Mouse (Mus musculus): ENCODE measurements around the gene Rab19. TPM values are rescaled to one million over a fixed set of nuclear protein-coding genes. Genes with fewer than 3 reads are reported as not detected.
"Not testable (repeated sequence)": the region's sequence is repeated elsewhere in the genome, so short reads cannot be mapped to it uniquely, and the experiment has no call there.

Gene Rab19
- total RNA-seq, 2 experiments from 2014 or later = not detected

DNA sequence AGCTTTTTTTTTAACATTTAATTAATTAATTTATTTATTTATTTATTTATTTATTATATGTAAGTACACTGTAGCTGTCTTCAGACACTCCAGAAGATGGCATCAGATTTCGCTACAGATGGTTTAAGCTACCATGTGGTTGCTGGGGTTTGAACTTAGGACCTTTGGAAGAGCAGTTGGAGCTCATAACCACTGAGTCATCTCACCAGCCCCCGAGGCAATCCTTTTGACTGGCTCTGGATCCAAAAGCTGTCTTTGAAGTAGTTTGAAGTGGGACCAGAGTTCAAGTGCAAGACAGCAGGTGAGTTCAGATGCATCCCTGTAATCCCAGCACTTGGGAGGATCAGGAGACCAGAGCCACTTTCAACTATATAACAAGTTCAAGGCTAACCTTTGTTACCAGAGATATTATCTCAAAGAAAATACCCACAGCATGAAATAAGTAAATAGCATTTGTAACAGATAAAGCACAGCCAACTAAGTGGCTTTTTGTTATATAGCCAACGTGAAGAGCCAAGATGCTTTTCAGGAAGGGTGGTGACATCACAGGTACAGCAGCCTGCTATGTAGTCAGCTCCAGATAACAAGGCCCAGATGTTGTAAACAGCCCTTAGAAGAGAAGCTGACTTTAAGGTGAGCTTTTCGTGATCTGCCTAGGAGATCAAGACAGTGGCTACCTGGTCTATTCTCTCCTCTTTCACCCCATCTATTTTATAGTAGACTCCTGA is 46.5 kb downstream of the Rab19 start:
- no peak for DNase-seq
- intact Hi-C loops (cut with DNase I) = no loop called here

DNA sequence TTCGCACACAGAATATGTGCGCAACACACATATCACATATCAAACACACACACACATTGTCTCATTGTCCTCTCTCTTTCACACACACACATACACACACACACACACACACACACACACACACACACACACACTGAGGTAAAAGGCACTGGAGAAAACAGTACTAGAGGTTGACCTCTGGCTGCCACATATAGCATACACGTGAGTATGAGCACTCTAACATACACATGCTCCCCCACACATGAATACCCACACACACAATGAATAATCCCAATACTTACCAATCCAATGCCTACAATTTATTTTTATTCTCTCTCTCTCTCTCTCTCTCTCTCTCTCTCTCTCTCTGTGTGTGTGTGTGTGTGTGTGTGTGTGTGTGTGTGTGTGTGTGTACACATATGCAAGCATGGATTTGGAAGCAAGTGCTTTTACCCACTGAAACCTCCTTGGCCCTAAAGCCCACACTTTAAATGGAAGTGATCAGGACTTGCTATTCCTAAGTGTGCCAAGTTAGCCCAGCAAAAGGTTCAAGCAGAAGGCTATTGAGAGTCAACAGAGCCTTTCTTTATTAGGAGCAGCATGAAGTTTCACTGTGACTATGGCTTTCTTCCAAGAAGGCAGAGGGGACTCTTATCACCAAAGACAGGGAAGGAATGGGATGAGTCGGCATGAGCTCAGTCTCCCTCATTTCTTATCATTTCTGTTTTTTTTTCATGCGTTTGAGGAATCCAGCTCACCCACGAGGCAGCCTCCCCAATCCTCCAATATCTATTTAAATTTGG is 48.2 kb downstream of the Rab19 start:
- intact Hi-C loops (cut with DNase I) = no loop called here
- DNase-seq = no peak

DNA sequence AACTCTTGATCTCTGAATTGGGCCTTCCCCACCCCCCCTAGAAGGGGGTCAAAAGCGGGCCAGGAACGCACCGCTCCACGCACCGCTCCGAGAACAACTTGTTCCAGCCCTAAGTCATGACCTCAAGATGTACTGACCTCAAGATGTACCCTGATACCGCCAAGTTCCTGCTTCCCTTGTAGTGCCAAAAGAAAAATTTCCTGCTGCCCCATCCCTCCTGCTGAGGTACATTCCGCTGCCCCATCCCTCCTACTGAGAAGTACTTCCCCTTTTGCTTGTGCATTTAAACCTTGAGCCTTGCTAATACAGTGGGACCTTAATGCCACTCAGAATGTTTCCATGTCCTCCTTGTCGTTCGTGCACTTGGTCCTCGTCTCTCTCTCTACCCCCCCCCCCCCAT is 49.7 kb downstream of the Rab19 start:
- DNase-seq = no peak
- intact Hi-C loops (cut with DNase I) = no loop called here

DNA sequence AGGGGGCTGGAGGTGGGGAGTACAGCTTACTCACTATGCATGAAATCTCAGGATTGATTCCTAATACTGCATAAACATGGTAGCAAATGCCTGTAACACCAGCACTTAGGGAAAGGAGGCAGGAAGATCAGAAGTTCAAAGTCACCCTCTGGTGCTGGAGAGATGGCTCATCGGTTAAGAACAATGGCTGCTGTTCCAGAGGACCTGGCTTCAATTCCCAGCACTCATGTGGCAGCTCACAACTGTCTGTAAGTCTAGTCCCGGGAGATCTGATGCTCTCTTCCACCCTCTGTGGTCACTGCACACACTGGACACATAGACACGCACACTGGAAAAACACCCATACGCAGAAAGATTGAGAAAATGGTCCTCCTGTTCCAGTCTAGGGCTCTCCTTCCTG is 52.2 kb downstream of the Rab19 start:
- intact Hi-C loops (cut with DNase I) = no loop called here
- DNase-seq = no peak

DNA sequence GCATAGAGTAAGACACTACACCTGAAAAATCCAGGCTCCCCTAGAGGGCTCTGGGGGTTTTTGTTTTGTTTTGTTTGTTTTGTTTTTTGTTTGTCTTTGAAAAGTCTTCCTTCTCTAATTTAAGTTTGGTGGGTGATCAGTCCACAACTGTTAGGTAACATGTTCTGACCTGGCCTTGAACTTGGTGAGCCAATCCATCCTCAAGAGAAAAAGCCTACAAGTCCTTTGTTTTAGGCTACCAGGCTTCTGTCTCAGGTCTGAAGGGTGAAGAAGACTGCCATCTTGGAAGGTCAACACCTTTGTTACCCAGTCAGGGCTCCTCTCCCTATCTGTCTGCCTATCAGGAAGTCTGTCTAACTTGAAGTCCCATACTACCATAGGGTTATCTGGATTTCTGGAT is 52.7 kb downstream of the Rab19 start:
- DNase-seq = no peak
- intact Hi-C loops (cut with DNase I) = no loop called here

DNA sequence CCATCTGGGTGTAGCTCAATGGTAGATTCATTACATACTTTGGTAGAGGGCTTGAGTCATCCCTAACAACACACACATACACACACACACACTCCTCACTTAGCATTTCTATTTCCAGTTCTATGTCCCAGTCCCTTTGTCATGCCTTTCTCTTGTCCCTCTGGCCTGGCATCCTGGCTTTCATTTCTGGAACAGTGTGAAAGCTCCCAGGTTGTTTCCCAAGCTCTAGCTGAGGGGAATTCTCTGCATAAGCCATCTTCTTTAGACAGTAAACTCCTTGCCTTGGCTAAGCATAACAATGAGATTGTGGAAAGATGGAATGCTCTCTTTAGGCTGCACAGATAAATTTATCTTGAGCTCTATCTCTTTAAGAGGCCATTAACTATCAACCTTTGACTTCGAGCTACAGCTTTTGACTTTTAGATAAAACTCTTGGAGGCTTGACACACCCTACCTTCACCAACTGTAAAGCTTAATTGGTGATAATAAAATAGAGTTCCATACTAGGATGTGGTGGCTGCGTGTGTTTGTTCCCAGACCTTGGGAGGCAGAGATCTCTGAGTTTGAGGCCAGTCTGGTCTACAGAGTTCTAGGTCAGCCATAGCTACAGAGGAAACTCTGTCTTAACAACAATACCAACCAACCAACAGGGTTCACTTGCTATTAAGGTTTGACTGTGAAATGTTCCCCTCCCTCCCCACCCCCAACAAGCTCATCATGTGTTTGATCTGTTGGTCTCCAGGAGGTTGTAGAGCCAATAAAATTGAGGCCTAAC is 53.3 kb downstream of the Rab19 start:
- intact Hi-C loops (cut with DNase I) = no loop called here

DNA sequence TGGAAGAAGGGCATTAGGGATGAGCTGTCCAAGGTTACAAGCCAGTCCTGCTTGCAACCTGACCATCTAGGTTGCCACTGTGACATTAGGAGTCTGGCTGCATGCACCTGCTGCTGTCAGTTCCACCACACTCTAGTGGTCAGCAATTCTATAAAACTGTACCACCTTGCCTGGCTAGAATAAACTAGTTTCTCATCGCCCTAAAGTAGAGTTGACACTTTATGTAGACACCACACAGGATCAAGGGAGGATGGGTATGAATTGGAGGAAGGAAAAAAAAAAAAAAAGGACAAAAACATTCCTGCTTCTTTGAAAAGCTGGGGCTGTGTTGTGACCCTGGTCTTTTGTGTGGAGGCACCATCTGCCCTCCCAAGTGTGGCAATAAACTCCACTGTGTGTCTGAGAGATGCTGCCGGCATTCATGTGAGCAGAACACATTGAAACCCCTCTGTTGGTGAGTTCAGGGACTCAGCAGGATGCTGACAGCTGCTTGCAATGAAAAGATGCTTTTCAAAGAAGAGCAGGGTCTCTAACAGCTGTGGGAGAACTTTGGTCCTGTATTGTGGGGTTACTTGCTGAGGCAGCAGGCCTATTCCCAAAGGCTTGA is 54.0 kb downstream of the Rab19 start:
- intact Hi-C loops (cut with DNase I) = no loop called here
- no peak for DNase-seq

More for the DNA sequence above, 53.3 kb downstream of the Rab19 start:
- DNase-seq = no peak

DNA sequence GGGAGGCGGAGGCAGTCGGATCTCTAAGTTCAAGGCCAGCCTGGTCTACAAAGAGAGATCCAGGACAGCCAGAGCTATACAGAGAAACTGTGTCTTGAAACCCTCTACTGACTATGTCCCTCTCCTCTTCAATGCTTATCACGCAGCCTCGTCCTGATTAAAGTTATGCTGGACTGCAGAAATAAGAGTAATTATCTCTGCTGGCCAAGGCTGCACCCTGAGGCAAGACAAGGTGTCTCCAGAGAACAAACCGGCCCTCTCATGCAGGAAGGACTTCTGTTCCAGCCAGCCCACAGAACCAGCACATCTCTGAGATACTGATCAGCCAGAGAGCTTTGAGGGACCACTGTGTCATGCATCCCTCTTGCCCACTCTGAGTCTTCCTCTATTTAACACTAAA is 54.9 kb downstream of the Rab19 start:
- DNase-seq = no peak
- intact Hi-C loops (cut with DNase I) = no loop called here

DNA sequence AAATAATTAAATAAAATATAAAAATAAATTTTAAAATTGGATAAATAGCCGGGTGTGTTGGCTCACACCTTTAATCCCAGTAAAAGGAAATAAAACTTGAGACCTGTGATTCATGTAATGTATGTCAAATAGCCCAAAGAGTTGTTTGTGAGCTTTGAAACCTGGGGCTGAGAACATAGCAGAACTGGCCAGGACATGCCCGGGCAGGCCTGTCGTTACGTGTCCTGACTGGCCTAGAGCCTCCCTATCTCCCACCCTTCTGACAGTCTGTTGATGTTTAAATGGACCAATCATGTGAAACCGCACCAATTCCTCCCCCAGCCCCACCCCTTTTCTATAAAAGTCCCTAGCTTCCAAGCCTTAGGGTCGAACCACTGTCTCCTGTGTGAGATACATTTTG is 56.5 kb downstream of the Rab19 start:
- DNase-seq; intact Hi-C loops (cut with DNase I): not testable (repeated sequence)

Other genes with a start within 250 kb of the Rab19 start
- gene Kdm7a, start 174.4 kb upstream of the Rab19 start, total RNA-seq (2021) = 1 to 10 TPM; 7.6 to 9.8 TPM
- gene Slc37a3, start 3.5 kb upstream of the Rab19 start, total RNA-seq (2021) = 10 to 100 TPM; 76.0 to 82.0 TPM
- 100 to 1,000 TPM; 178 to 181 TPM for gene Mkrn1, start 39.3 kb downstream of the Rab19 start, total RNA-seq (2021)
- 10 to 100 TPM; 25.9 to 27.0 TPM for gene Dennd2a, start 176.7 kb downstream of the Rab19 start, total RNA-seq (2021)
- 10 to 100 TPM; 31.2 to 33.2 TPM for gene Adck2, start 192.7 kb downstream of the Rab19 start, total RNA-seq (2021)
- under 1 TPM in 1 of 2 experiments, not detected in 1; 0.77 TPM for gene Gm42420, start 204.6 kb downstream of the Rab19 start, total RNA-seq (2021)
- 100 to 1,000 TPM; 146 to 170 TPM for gene Ndufb2, start 211.4 kb downstream of the Rab19 start, total RNA-seq (2021)

Measured in left cerebral cortex, postnatal 4 days (tissue).